Mouse (Mus musculus) neutrophil, adult 59 days (primary cell): ENCODE results near the gene V1ra8. TPM values are rescaled to one million over a fixed set of nuclear protein-coding genes. Genes with fewer than 3 reads are reported as not detected.

ENCODE experiments used
- total RNA-seq, 2 experiments: library from RNA; stranded (reverse); gene quantifications; 1 replicate in 1 of 2; 2 replicates in 1 of 2; pipeline ENCODE4 v1.2.4; 2023

V1ra8 gene
- total RNA-seq, result not detected

DNA sequence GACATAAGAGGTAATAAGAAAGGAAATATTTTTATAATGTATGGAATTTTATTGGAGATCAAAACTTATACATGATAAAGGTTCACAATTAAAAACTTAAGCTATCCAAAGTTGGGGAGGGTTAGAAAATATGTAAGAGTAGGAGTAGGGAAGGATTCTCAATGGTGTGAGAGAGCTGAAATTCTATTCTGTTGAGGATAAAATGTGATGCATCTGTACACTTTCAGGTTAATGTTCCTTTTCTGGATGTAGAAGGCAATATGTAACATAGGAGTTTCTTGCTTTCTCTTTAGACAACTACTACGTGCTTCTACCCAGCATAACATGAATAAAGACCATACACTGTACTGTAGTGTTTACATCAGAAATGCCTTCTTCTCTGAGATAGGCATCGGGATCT lies at the start of gene V1ra8:
Gene V1ra8, plus strand, starts transcription at position 301 of the 400 bp plus-strand sequence.

GRCm38 (mm10) chr6:90174508-90174907 lies 28.1 kb upstream of the V1ra8 start, which contains the start of gene Vmn1r52:
Vmn1r52 (plus strand) TSS chr6:90174808.

GRCm38 (mm10) chr6:90224338-90224737 lies 21.7 kb downstream of the V1ra8 start, which contains the start of gene Vmn1r53:
Vmn1r53 (minus strand) TSS chr6:90224438.

GRCm38 (mm10) chr6:90246000-90246399 lies 43.4 kb downstream of the V1ra8 start, which contains the start of gene Vmn1r54:
Vmn1r54 (plus strand) TSS chr6:90246300.

Other genes with a start within 250 kb of the V1ra8 start
- gene Vmn1r46, start 233.5 kb upstream of the V1ra8 start, total RNA-seq, result not detected
- not detected for gene Vmn1r47, start 186.6 kb upstream of the V1ra8 start, total RNA-seq
- gene Vmn1r48, start 166.0 kb upstream of the V1ra8 start, total RNA-seq, result not detected
- not detected for gene Vmn1r49, start 124.3 kb upstream of the V1ra8 start, total RNA-seq
- gene Vmn1r50, start 101.4 kb upstream of the V1ra8 start, total RNA-seq, result not detected
- not detected for gene Vmn1r51, start 80.2 kb upstream of the V1ra8 start, total RNA-seq
- not detected for gene Vmn1r52, start 28.0 kb upstream of the V1ra8 start, total RNA-seq
- not detected for gene Vmn1r53, start 21.6 kb downstream of the V1ra8 start, total RNA-seq
- not detected for gene Vmn1r54, start 43.5 kb downstream of the V1ra8 start, total RNA-seq
- not detected for gene BC048671, start 98.4 kb downstream of the V1ra8 start, total RNA-seq
- gene Chst13, start 122.4 kb downstream of the V1ra8 start, total RNA-seq, result 10 to 100 TPM; 27.6 to 31.0 TPM
- gene Uroc1, start 130.5 kb downstream of the V1ra8 start, total RNA-seq, result not detected
- 10 to 100 TPM; 43.5 to 44.8 TPM for gene Zxdc, start 166.7 kb downstream of the V1ra8 start, total RNA-seq
- gene Cfap100, start 226.0 kb downstream of the V1ra8 start, total RNA-seq, result not detected